Mouse (Mus musculus) myocyte (in vitro differentiated cells): ENCODE results near the gene Tdrd9.

Experiments
- E2F4 ChIP-seq: IDR thresholded peaks from one replicate; pipeline ENCODE4 v1.6.1; 2011; ENCODE audit warnings: mild to moderate bottlenecking, control low read depth, moderate library complexity; ENCODE audit not compliant: insufficient read depth
- MYOD1 ChIP-seq, 3 experiments: IDR thresholded peaks; one replicate each; pipeline ENCODE4 v1.6.1; 2011; ENCODE audit warnings: control low read depth in 2 of 3, low read depth in 2 of 3, mild to moderate bottlenecking in 2 of 3, moderate library complexity in 1 of 3; ENCODE audit not compliant: insufficient read length in 2 of 3, control insufficient read depth in 1 of 3
- SRF ChIP-seq: IDR thresholded peaks from one replicate; pipeline ENCODE4 v1.6.1; 2011; ENCODE audit warnings: low read depth; ENCODE audit not compliant: control insufficient read depth, insufficient read length
- USF1 ChIP-seq: IDR thresholded peaks from one replicate; pipeline ENCODE4 v1.6.1; 2011; ENCODE audit warnings: low read depth, mild to moderate bottlenecking, control low read depth, moderate library complexity

- no peak for TF ChIP-seq USF1
- TF ChIP-seq SRF: no peak
- peak in 1 of 3 experiments; percentile 12 for TF ChIP-seq MYOD1 (IDR thresholded peaks at IDR 0.05; ENCODE audit: control insufficient read depth in 1 of 3, insufficient read length in 2 of 3, low read depth in 2 of 3)
- no peak for TF ChIP-seq E2F4
Observed at GRCm38 (mm10) chr12:112096051-112096732, 124.8 kb downstream of the Tdrd9 start.
